Mouse (Mus musculus) testis, postnatal 14 days (tissue): ENCODE data around the gene Amigo3.
A peak's percentile ranks its signal among the peaks of the same experiment; 100 is the strongest.

Experiments
- DNase-seq: peaks from one replicate; pipeline ENCODE4 v3.0.0; 2021; ENCODE audit warnings: low spot score

The Amigo3 gene

GRCm38 (mm10) chr9:108052411-108052810 lies 548 bp upstream of the Amigo3 start:
- DNase-seq = no peak

GRCm38 (mm10) chr9:108053665-108054225 lies 786 bp downstream of the Amigo3 start:
- peak; percentile 11 for DNase-seq

- peak; percentile 6 for DNase-seq
Observed at GRCm38 (mm10) chr9:108054331-108055040, 1.5 kb downstream of the Amigo3 start.

GRCm38 (mm10) chr9:108055061-108055460 lies 2.1 kb downstream of the Amigo3 start:
- peak; percentile 3 for DNase-seq

- DNase-seq = no peak
Observed at GRCm38 (mm10) chr9:108055661-108056237, 2.8 kb downstream of the Amigo3 start.

GRCm38 (mm10) chr9:108056361-108057261 lies 3.7 kb downstream of the Amigo3 start:
- no peak for DNase-seq

GRCm38 (mm10) chr9:108057262-108057562 lies 4.3 kb downstream of the Amigo3 start:
- DNase-seq = no peak

GRCm38 (mm10) chr9:108058291-108058690 lies 5.3 kb downstream of the Amigo3 start:
- no peak for DNase-seq

- DNase-seq = no peak
Observed at GRCm38 (mm10) chr9:108062142-108062541, 9.2 kb downstream of the Amigo3 start.

- DNase-seq = no peak
Observed at GRCm38 (mm10) chr9:108063361-108063760, 10.4 kb downstream of the Amigo3 start.

- no peak for DNase-seq
Observed at GRCm38 (mm10) chr9:108065491-108066011, 12.6 kb downstream of the Amigo3 start.

GRCm38 (mm10) chr9:108067199-108067598 lies 14.2 kb downstream of the Amigo3 start:
- DNase-seq = no peak

GRCm38 (mm10) chr9:108067900-108068299 lies 14.9 kb downstream of the Amigo3 start:
- peak; percentile 67 for DNase-seq

- DNase-seq = no peak
Observed at GRCm38 (mm10) chr9:108069007-108069406, 16.0 kb downstream of the Amigo3 start.

GRCm38 (mm10) chr9:108069529-108069928 lies 16.6 kb downstream of the Amigo3 start:
- DNase-seq = no peak

- no peak for DNase-seq
Observed at GRCm38 (mm10) chr9:108071801-108072200, 18.8 kb downstream of the Amigo3 start.

- DNase-seq = no peak
Observed at GRCm38 (mm10) chr9:108072481-108072924, 19.5 kb downstream of the Amigo3 start.

GRCm38 (mm10) chr9:108073141-108073930 lies 20.4 kb downstream of the Amigo3 start:
- DNase-seq = no peak

- no peak for DNase-seq
Observed at GRCm38 (mm10) chr9:108080168-108080567, 27.2 kb downstream of the Amigo3 start, which contains the start of gene Mst1. Mst1 (plus strand) TSS chr9:108080436.

GRCm38 (mm10) chr9:108082549-108082948 lies 29.6 kb downstream of the Amigo3 start:
- no peak for DNase-seq

- no peak for DNase-seq
Observed at GRCm38 (mm10) chr9:108082988-108083431, 30.1 kb downstream of the Amigo3 start, which contains the start of gene Rnf123. Rnf123 (minus strand) TSS chr9:108083346.
